Mouse (Mus musculus): ENCODE data around the gene Sbk2.
"Not testable (repeated sequence)": the region's sequence is repeated elsewhere in the genome, so short reads cannot be mapped to it uniquely, and the experiment has no call there.

Gene Sbk2

GRCm38 (mm10) chr7:4964272-4964671, at the start of gene Sbk2:
Gene Sbk2, minus strand, starts transcription at chr7:4964406.
- peak; percentile 67 for DNase-seq (ENCODE audit: low read depth, low spot score)

- DNase-seq (ENCODE audit: low read depth, low spot score) = no peak
Observed at GRCm38 (mm10) chr7:5012681-5013513, 48.7 kb upstream of the Sbk2 start.

GRCm38 (mm10) chr7:5008229-5008628, 44.0 kb upstream of the Sbk2 start:
- no peak for DNase-seq (ENCODE audit: low read depth, low spot score)

- not testable (repeated sequence) for DNase-seq (ENCODE audit: low read depth, low spot score)
Observed at GRCm38 (mm10) chr7:5002876-5003275, 38.7 kb upstream of the Sbk2 start.

GRCm38 (mm10) chr7:4999876-5000275, 35.7 kb upstream of the Sbk2 start:
- no peak for DNase-seq (ENCODE audit: low read depth, low spot score)

GRCm38 (mm10) chr7:4996934-4997333, 32.7 kb upstream of the Sbk2 start:
- DNase-seq (ENCODE audit: low read depth, low spot score) = no peak

- DNase-seq (ENCODE audit: low read depth, low spot score) = peak; percentile 73
Observed at GRCm38 (mm10) chr7:4996003-4996895, 32.0 kb upstream of the Sbk2 start, which contains the start of gene Zfp579. Gene Zfp579, minus strand, starts transcription at chr7:4996158.

- no peak for DNase-seq (ENCODE audit: low read depth, low spot score)
Observed at GRCm38 (mm10) chr7:4995268-4996002, 31.2 kb upstream of the Sbk2 start.

GRCm38 (mm10) chr7:4993999-4994788, 30.0 kb upstream of the Sbk2 start:
- DNase-seq (ENCODE audit: low read depth, low spot score) = no peak

- no peak for DNase-seq (ENCODE audit: low read depth, low spot score)
Observed at GRCm38 (mm10) chr7:4993347-4993998, 29.3 kb upstream of the Sbk2 start.

- DNase-seq (ENCODE audit: low read depth, low spot score) = no peak
Observed at GRCm38 (mm10) chr7:4988250-4988649, 24.0 kb upstream of the Sbk2 start.

GRCm38 (mm10) chr7:4976832-4977231, 12.6 kb upstream of the Sbk2 start:
- DNase-seq (ENCODE audit: low read depth, low spot score) = no peak

- DNase-seq (ENCODE audit: low read depth, low spot score) = no peak
Observed at GRCm38 (mm10) chr7:4975455-4975854, 11.2 kb upstream of the Sbk2 start.

GRCm38 (mm10) chr7:4972321-4973047, 8.3 kb upstream of the Sbk2 start:
- no peak for DNase-seq (ENCODE audit: low read depth, low spot score)

- DNase-seq (ENCODE audit: low read depth, low spot score) = no peak
Observed at GRCm38 (mm10) chr7:4971710-4972109, 7.5 kb upstream of the Sbk2 start.

GRCm38 (mm10) chr7:4971068-4971467, 6.9 kb upstream of the Sbk2 start, which contains the start of gene Sbk3:
Gene Sbk3, minus strand, starts transcription at chr7:4971168.
- DNase-seq (ENCODE audit: low read depth, low spot score) = no peak

- no peak for DNase-seq (ENCODE audit: low read depth, low spot score)
Observed at GRCm38 (mm10) chr7:4964988-4965387, 782 bp upstream of the Sbk2 start.

GRCm38 (mm10) chr7:4963527-4963926, 679 bp downstream of the Sbk2 start:
- no peak for DNase-seq (ENCODE audit: low read depth, low spot score)

- DNase-seq (ENCODE audit: low read depth, low spot score) = no peak
Observed at GRCm38 (mm10) chr7:4957361-4957760, 6.8 kb downstream of the Sbk2 start.
